Mouse (Mus musculus) thymus, adult 2 months (tissue): Measurements from ENCODE around the gene Slc30a7. TPM values are rescaled to one million over a fixed set of nuclear protein-coding genes. Genes with fewer than 3 reads are reported as not detected.

Source experiments
- DNase-seq: peaks from one replicate; pipeline ENCODE4 v3.0.0; 2021
- H3K27ac ChIP-seq: fragments of 200-500 bp; 2 replicates; pipeline ENCODE4 v1.5.1; 2012; ENCODE audit warnings: low read length, control low read depth; ENCODE audit not compliant: control insufficient read depth, insufficient read depth
- H3K27me3 ChIP-seq: fragments of 200-500 bp; 2 replicates; pipeline ENCODE4 v1.6.1; 2012; ENCODE audit warnings: mild to moderate bottlenecking, low read length, moderate library complexity, mixed read lengths; ENCODE audit not compliant: control insufficient read depth, insufficient read depth
- H3K36me3 ChIP-seq: fragments of 200-500 bp; 2 replicates; pipeline ENCODE4 v1.6.1; 2012; ENCODE audit warnings: mild to moderate bottlenecking, low read length, moderate library complexity; ENCODE audit not compliant: control insufficient read depth, insufficient read depth
- H3K4me1 ChIP-seq: fragments of 200-500 bp; replicated peaks from 2 replicates; pipeline ENCODE4 v1.6.1; 2012; ENCODE audit warnings: low read length; ENCODE audit not compliant: control insufficient read depth, insufficient read depth
- H3K4me3 ChIP-seq: fragments of 200-500 bp; 2 replicates; pipeline ENCODE4 v1.5.1; 2012; ENCODE audit warnings: mild to moderate bottlenecking, low read length, control low read depth, moderate library complexity; ENCODE audit not compliant: control insufficient read depth, insufficient read depth
- CTCF ChIP-seq: fragments of 200-500 bp; IDR thresholded peaks from 2 replicates; pipeline ENCODE4 v1.5.1; 2012; ENCODE audit warnings: mild to moderate bottlenecking, control low read depth, low read length, moderate library complexity, borderline replicate concordance; ENCODE audit not compliant: control insufficient read depth, poor library complexity, insufficient read depth; ENCODE audit errors: extremely low read depth
- POLR2A ChIP-seq: fragments of 200-500 bp; IDR thresholded peaks from 2 replicates; pipeline ENCODE4 v1.6.1; 2012; ENCODE audit warnings: mild to moderate bottlenecking, low read length, control low read depth, moderate library complexity; ENCODE audit not compliant: control insufficient read depth, poor library complexity, insufficient read depth; ENCODE audit errors: extremely low read depth
- WGBS: fragments of 180-500 bp; shearing (Covaris S2); methylation state at CpG from one replicate; pipeline ENCODE4 v1.1.7; 2018; 5-methylcytosine and 5-hydroxymethylcytosine counted together
- polyA plus RNA-seq: library from polyadenylated mRNA; depleted of rRNA; stranded (reverse); fragments of >200 nt; gene quantifications from 2 replicates; pipeline ENCODE4 v1.2.3, GENCODE M21; 2012

Slc30a7 gene
- polyA plus RNA-seq, 1 experiment: 18.1 TPM

- no peaks in the 10 kb centered on the region for H3K4me1 ChIP-seq
- no peaks in the 10 kb centered on the region for H3K36me3 ChIP-seq
- H3K27ac ChIP-seq: no peak overlapping the region
- DNase-seq: no peak
- H3K4me3 ChIP-seq: no peak overlapping the region
- H3K27me3 ChIP-seq: no peaks in the 10 kb centered on the region
- WGBS: 97% methylated on average over 13 of the region's 13 CpGs
- TF ChIP-seq CTCF (no peak), POLR2A (no peak)
These were observed 8.9 kb upstream of the Slc30a7 start for GRCm38 (mm10) chr3:116016116-116016515.

GRCm38 (mm10) chr3:116014901-116015300 is 7.7 kb upstream of the Slc30a7 start:
- WGBS: 94% methylated on average over 6 of the region's 6 CpGs
- no peak for DNase-seq
- H3K27me3 ChIP-seq: no peaks in the 10 kb centered on the region
- no peak overlapping the region for H3K27ac ChIP-seq
- no peaks in the 10 kb centered on the region for H3K4me1 ChIP-seq
- H3K4me3 ChIP-seq: no peak overlapping the region
- H3K36me3 ChIP-seq: no peaks in the 10 kb centered on the region
- TF ChIP-seq CTCF: no peak
- TF ChIP-seq POLR2A: no peak

- 89% methylated on average over 17 of the region's 17 CpGs for WGBS
- no peaks in the 10 kb centered on the region for H3K36me3 ChIP-seq
- no peaks in the 10 kb centered on the region for H3K27me3 ChIP-seq
- H3K4me3 ChIP-seq: no peak overlapping the region
- DNase-seq: no peak
- H3K4me1 ChIP-seq: peaks cover 2% of the 10 kb centered on the region; the same call in 1 of the 2 replicates
- H3K27ac ChIP-seq: no peak overlapping the region
- TF ChIP-seq POLR2A: no peak
- TF ChIP-seq CTCF: no peak
These were observed 2.6 kb upstream of the Slc30a7 start for GRCm38 (mm10) chr3:116009622-116010344.

GRCm38 (mm10) chr3:116007941-116008440 is 785 bp upstream of the Slc30a7 start:
- TF ChIP-seq CTCF (no peak), POLR2A (no peak)
- peak overlapping the region; percentile 95 for H3K4me3 ChIP-seq
- under 1% methylated on average over 12 of the region's 12 CpGs for WGBS
- no peaks in the 10 kb centered on the region for H3K27me3 ChIP-seq
- peaks cover 2% of the 10 kb centered on the region; the same call in 1 of the 2 replicates for H3K4me1 ChIP-seq
- no peaks in the 10 kb centered on the region for H3K36me3 ChIP-seq
- peak; percentile 53 for DNase-seq
- H3K27ac ChIP-seq: peak overlapping the region; percentile 48

GRCm38 (mm10) chr3:116006284-116006977 is 775 bp downstream of the Slc30a7 start:
- Histone ChIP-seq H3K36me3 (no peaks in the 10 kb centered on the region), H3K27me3 (no peaks in the 10 kb centered on the region), H3K4me1 (peaks cover 2% of the 10 kb centered on the region; the same call in 1 of the 2 replicates), H3K4me3 (peak overlapping the region; percentile 95), H3K27ac (peak overlapping the region; percentile 30; the same call in 1 of the 2 replicates)
- 6% methylated on average over 12 of the region's 12 CpGs for WGBS
- no peak for DNase-seq
- no peak for TF ChIP-seq POLR2A
- TF ChIP-seq CTCF: no peak

GRCm38 (mm10) chr3:115996929-115997328 is 10.3 kb downstream of the Slc30a7 start:
- DNase-seq: no peak
- WGBS: 92% methylated on average over 5 of the region's 5 CpGs
- TF ChIP-seq POLR2A (no peak), CTCF (no peak)

GRCm38 (mm10) chr3:115993025-115993424 is 14.2 kb downstream of the Slc30a7 start:
- H3K36me3 ChIP-seq: peaks cover 31% of the 10 kb centered on the region

More at GRCm38 (mm10) chr3:115996929-115997328, 10.3 kb downstream of the Slc30a7 start:
- no peak overlapping the region for H3K27ac ChIP-seq
- H3K36me3 ChIP-seq: peaks cover 21% of the 10 kb centered on the region
- no peaks in the 10 kb centered on the region for H3K4me1 ChIP-seq
- no peaks in the 10 kb centered on the region for H3K27me3 ChIP-seq
- H3K4me3 ChIP-seq: no peak overlapping the region

More at GRCm38 (mm10) chr3:115993025-115993424, 14.2 kb downstream of the Slc30a7 start:
- no peak overlapping the region for H3K4me3 ChIP-seq
- DNase-seq: no peak
- H3K27ac ChIP-seq: no peak overlapping the region
- H3K4me1 ChIP-seq: no peaks in the 10 kb centered on the region
- 94% methylated on average over 10 of the region's 10 CpGs for WGBS
- no peaks in the 10 kb centered on the region for H3K27me3 ChIP-seq
- no peak for TF ChIP-seq CTCF
- no peak for TF ChIP-seq POLR2A
